Mouse (Mus musculus) bone marrow macrophage, adult 2 months (primary cell): ENCODE measurements around the gene Cpt2.

Experiments used
- CTCF ChIP-seq: IDR thresholded peaks from 2 replicates; pipeline ENCODE4 v1.5.1; 2012; ENCODE audit warnings: low read depth, mild to moderate bottlenecking, low read length, moderate library complexity
- POLR2A ChIP-seq: IDR thresholded peaks from 2 replicates; pipeline ENCODE4 v1.6.1; 2012; ENCODE audit warnings: mild to moderate bottlenecking, low read depth, low read length, borderline replicate concordance

GRCm38 (mm10) chr4:107931453-107931852 is 8.0 kb upstream of the Cpt2 start:
- TF ChIP-seq CTCF = no peak
- no peak for TF ChIP-seq POLR2A
